Mouse (Mus musculus) heart, postnatal 4 days (tissue): Measurements from ENCODE around the gene Ten1. TPM values are rescaled to one million over a fixed set of nuclear protein-coding genes. Genes with fewer than 3 reads are reported as not detected.

Experiments
- DNase-seq: peaks from one replicate; pipeline ENCODE4 v3.0.0; 2021
- total RNA-seq, 2 experiments: library from RNA; stranded (reverse); gene quantifications; 2 replicates each; pipeline ENCODE4 v1.2.3; 2021

The Ten1 gene
- total RNA-seq, 2 experiments from 2014 or later, result 32.7 to 39.6 TPM

DNA sequence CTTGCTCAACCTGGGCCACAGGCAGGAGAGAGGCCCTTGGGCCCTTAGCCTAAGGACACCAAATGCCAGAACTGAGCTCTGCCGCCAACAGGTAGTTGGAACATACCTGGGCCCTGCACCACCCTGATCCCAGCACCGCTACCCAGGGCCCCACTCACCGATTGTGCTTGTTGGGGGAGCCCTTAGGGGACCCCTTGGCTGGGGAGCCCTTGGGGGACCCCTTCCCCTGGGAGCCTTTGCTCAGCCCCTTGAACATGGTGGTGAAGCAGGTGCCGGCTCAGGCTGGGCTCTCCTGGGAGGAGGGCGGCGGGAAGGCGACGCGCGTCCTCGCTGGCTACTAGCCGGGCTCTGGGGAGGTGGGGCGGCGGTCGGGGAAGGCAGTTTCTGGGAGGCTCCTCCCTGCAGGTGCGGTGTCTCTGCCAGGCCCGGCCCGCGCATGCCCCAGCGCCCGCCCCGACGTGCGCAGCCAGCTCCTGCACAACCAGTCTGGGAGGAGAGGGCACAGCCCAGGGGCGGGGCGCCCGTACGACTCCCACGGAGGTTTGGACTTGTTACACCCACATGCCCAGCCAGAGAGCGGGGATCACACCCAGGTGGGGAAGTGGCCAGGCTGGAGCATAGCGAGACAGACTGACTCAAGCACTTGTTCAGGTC lies 39.2 kb downstream of the Ten1 start, which contains the start of gene Evpl:
Gene Evpl, minus strand, starts transcription at position 336 of the 654 bp plus-strand sequence.
- peak; percentile 45 for DNase-seq

DNA sequence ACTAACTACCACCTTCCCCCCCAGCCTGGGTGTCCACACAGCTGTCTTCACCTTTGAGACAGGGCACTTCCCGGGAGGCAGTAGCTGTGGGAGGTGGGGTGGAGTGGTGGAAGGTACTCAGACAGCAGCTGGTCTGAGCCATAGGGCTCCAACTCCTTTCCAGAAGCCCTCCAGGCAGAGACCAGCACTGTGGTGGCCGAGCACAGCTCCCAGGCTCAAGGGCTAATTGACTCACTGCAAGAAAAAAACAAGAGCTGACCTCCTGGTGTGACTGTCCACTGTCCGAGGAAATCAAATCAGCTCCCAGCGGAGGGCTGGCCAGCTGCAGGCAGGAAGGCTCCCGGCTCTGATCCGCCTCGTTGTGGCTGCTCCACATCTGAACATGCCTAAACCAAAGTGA lies 41.1 kb downstream of the Ten1 start:
- no peak for DNase-seq

DNA sequence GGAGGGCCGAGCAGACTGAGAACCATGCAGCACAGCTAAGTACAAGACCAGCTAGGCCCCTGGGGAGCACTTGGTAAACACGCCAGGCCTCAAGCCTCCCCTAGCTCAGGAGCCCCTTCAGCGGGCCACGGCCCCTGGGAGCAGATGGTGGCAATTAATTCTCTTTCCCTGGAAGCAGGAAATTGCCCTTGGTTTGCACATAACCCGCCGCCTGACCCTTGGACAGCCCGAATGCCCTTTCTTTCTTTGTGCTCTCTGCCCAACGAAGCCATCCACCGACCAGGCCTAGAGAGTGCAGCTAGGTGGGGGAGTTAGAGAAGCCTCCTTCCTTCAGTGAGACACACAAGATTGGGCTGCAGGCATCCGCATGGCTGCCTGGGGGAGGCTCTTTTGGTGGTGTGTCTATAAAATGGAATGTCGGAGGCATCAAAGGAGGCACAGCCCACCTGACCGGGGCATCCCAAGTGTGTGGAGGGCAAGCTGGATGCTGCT lies 43.1 kb downstream of the Ten1 start:
- no peak for DNase-seq

DNA sequence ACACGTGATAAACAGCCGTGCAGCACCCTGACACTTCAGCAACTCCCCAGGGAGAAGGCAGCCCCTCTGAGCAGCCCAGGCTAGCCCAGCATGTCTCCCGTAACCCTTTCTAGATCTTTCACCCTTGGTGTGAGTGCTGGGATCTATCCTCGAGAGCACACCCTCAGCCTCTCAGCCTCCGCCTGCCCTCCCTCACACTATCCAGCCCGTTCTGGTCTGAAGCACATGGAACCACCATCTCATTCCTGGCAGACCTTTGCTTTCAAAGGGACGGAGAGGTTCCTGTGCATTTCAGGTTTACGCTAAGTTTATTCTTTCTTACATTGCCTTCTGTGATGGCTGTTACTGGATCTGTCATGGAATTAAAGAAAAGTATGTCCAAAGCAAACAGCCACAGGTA lies 45.9 kb downstream of the Ten1 start:
- no peak for DNase-seq

DNA sequence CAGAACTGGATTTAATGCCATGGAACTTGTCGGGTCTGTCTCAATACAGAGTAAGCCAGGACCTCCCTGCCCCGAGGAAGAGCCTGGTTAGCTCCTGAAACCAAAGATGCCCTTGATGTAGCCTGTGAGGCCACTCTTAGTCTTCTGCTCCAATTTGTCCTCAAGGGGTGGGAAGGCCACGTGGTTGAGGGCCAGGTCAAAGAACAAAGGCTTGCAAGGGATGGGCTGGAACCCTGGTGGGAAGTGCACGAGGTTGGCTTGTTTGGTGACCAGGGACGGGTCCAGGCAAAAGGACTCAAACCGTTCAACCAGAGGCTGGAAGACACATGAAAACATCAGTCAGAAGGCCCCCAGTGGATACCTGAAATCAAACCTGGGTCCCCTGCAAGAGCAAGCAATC lies 47.0 kb downstream of the Ten1 start:
- no peak for DNase-seq

DNA sequence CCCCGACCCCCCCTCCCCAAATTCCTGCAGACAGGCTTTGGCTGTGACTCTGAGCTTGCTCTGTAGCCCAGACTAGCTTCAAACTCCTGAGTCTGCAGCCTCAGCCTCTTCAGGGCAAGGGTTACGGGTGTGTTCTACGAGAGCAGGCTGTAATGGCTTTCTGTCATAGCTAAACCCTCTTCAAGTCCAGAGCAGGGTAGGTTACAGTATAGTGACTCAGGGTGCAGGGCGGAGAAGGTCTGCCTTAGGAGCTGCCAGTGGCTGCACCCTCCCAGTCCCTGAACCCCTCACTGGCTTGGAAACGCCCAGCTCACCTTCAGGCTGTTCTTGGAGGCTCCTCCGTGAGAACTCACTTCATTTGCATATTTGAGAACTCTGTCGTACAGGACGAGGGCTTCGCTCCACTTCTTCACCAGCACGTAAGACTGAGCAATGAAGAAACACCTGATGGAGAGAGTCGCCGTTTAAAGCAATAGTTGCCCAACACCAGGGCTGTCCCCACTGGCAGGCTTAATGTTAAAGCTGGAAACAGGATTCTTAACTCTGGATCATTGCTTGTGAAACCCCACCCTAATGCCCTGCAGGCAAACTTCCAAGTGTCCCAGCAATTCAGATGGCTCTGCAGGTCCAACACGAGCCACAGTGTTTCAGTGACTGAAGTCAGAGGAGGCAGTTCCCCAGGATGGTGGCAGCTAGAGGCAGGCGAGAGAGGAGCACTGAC lies 49.0 kb downstream of the Ten1 start:
- no peak for DNase-seq

DNA sequence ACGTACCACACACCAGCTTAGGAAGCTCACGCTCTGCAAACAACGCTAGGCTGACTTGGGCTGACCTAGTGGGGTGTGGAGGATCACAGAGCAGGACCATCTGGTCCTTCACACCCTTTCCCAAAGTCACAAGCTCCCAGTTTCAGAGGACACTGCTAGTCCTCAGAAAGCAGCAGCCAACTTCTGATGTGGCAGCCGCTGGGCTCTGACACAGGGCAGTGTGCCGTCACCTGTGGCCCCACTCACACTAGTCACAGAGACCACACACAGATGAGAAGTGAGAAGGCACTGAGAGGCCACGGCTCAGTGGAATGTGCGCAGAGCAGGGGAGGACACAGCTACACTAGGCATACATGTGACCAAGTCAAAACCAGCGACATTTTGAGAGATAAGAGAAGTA lies 52.2 kb downstream of the Ten1 start:
- no peak for DNase-seq

DNA sequence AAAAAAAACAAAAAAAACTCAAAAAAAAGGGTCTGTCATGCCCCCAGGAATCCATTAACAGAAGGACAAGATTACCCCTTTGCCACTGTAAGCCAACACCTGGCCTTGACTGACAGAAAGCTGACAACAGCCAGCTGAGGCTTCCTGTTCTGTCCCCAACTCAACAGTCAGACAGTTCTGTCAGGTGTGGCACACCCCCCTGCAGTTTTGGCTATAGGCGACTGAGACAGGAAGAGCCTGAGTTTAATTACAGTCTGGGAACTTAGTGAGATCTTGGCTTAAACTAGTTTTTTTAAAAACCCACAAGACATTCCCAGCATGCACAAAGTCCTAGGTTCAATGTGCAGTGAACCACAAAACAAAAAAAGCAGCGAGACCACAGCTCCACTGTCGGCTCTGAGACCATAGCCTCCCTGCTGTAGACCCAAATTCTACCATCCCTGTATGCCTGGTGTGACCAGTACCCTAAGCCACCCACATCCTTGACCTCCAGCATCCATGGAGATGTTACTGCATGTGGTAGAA lies 54.5 kb downstream of the Ten1 start:
- DNase-seq, result no peak

DNA sequence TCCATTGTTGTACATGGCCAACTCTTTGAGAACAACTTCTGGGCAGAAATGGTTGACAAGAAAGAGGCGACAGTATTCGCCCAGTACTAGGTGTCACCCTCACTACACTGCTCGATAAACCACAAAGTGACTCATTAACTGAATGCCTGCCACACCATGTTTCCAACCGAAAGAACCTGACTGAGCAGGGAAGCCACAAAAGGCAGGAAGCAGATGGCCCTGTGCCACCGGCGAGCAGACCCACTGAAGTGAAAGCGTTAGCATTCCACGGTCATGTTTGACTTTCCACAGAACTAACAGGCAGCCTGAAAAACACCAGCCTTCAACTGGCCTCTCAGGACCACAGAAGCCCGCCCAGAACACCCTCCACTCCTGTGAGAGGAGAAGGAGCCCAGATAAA lies 56.0 kb downstream of the Ten1 start:
- no peak for DNase-seq

DNA sequence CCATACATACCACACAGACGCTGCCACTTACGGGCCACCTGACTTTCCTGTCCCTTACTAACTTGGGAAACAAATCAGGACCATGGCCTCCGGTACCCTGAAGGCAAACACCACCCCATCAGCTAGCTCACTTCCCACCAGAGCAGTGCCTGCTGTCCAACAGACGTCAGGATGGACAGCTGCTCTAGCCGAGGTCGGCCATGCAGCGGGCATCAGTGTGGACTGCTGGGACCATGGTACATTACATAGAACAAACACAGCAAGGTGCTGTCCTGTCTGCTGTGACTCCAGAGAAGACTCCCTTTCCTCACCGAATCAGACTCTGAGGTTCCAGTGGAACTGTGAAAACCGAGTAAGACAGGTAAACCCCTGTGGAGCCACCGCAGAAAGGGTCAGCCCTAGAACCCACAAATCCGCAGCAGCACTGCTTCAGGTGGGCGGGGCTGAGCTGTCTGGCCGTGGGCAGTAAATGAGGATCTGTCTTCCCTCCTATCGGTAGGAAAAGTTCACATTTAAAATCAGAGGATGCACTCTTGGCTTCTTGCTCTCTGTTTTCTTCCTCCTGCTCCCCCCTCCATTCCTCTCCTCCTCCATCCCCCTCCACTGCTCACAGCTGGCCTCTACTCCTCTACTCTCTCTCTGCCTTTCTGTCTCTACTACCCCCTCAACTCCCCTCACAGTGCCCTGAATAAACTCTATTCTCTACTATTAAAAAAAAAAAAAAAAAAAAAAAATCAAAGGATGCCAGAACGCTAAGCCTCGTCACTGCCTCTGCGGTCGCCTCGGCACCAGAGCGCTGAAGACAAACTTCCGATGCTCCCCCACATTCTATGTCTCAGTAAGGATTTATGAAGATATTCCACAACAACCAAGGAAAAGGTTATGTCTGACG lies 56.7 kb downstream of the Ten1 start:
- no peak for DNase-seq

DNA sequence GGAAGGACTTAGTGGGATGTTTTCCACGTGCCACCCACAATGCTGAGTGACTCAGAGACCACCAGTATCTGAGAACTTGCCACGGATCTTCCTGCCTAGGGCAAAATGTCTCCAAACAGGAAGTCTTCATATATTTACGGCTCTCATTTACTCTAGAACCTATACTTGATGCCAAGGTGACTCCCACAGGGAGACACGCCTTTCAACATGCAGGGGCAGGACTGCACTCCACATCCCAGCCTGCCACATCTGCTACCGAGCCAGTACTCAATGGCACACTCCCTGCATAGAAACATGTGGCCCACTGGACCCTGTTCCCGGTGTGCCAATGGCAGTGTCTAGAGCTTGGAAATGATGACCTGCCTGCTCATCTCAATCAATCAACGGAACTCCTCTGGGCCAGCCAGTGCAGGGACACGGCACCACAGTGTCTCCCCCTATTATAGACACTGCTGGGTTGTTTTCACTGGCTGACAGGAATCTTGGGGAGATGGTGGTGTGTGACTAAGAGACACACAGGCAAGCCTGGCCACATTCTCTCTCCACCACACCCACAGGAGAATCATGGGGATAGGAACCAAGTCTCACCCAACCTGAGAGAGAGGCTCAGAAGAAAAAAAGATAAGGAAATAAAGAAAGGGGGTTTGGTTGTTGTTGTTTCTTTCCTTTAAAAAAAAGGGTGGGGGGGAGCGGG lies 57.5 kb downstream of the Ten1 start:
- DNase-seq, result no peak

DNA sequence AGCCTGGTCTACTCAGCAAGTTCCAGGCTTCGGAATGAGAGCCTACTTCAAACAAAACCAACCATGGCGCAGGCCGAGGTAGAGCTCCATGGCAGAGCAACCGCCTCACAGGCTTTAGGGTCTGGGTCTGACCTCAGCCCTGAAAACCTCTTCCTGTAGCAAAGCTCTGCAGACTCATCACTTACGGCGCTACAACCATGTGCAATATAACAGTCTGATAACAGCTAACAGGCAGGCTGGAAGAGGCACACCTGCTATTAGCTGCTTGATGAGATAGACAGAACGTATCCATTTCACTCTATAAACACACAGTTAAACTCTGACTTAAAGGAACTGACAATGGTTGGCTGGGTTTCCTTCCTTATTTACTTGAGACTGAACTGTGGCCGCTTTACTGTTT lies 60.8 kb downstream of the Ten1 start:
- no peak for DNase-seq

DNA sequence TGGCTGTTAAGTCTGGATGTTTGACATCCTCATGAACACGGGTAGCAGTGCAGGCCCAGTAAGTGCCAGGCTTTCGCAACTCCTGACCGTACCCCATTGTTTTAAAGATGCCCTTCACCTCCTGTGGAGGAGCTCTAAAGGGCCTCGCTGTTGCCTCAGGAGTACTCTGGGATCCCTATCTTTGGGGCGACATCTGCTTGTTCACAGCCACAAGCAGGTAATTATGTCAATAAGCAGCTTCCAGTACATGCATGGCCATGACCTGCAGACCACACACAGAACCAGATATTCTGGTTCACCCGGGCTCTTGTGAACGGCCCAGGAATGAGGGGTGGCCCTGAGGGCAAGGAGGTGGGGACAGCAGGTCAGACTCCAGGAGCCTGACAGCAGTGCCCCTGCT lies 61.6 kb downstream of the Ten1 start:
- no peak for DNase-seq

Other genes with a start within 250 kb of the Ten1 start
- gene Itgb4, start 224.1 kb upstream of the Ten1 start, total RNA-seq, result 1 to 10 TPM; 5.0 to 5.4 TPM
- gene Galk1, start 186.1 kb upstream of the Ten1 start, total RNA-seq, result 10 to 100 TPM; 52.9 to 54.3 TPM
- 100 to 1,000 TPM; 466 to 502 TPM for gene H3f3b, start 170.9 kb upstream of the Ten1 start, total RNA-seq
- 10 to 100 TPM; 22.3 to 25.0 TPM for gene Unk, start 168.5 kb upstream of the Ten1 start, total RNA-seq
- gene Unc13d, start 120.9 kb upstream of the Ten1 start, total RNA-seq, result under 1 TPM; 0.88 to 0.95 TPM
- 100 to 1,000 TPM; 107 TPM for gene Wbp2, start 111.9 kb upstream of the Ten1 start, total RNA-seq
- gene Trim47, start 71.6 kb upstream of the Ten1 start, total RNA-seq, result 10 to 100 TPM; 47.1 to 50.9 TPM
- 1 to 10 TPM; 4.3 to 4.8 TPM for gene Trim65, start 67.7 kb upstream of the Ten1 start, total RNA-seq
- gene Mrpl38, start 60.0 kb upstream of the Ten1 start, total RNA-seq, result 10 to 100 TPM; 52.5 to 55.3 TPM
- gene Fbf1, start 30.7 kb upstream of the Ten1 start, total RNA-seq, result 10 to 100 TPM; 20.2 to 21.5 TPM
- 10 to 100 TPM; 70.3 to 73.3 TPM for gene Acox1, start 190 bp downstream of the Ten1 start, total RNA-seq
- gene Evpl, start 39.2 kb downstream of the Ten1 start, total RNA-seq, result 1 to 10 TPM; 1.2 to 1.6 TPM
- 10 to 100 TPM; 60.5 to 61.7 TPM for gene Srp68, start 75.4 kb downstream of the Ten1 start, total RNA-seq
- not detected for gene Galr2, start 82.1 kb downstream of the Ten1 start, total RNA-seq
- 10 to 100 TPM; 54.0 to 62.6 TPM for gene Exoc7, start 108.4 kb downstream of the Ten1 start, total RNA-seq
- gene Foxj1, start 136.5 kb downstream of the Ten1 start, total RNA-seq, result under 1 TPM in 1 of 2 experiments, not detected in 1; 0.23 TPM
- gene Rnf157, start 214.2 kb downstream of the Ten1 start, total RNA-seq, result 10 to 100 TPM; 11.9 to 12.4 TPM
- gene Ubald2, start 235.2 kb downstream of the Ten1 start, total RNA-seq, result 10 to 100 TPM; 52.8 to 55.5 TPM